Mouse (Mus musculus) forebrain, embryonic 12.5 days (tissue): Measurements from ENCODE around the gene Pkn2. TPM values are rescaled to one million over a fixed set of nuclear protein-coding genes. Genes with fewer than 3 reads are reported as not detected.
A peak's percentile ranks its signal among the peaks of the same experiment; 100 is the strongest.

ENCODE experiments used
- ATAC-seq: fragments of 200-750 bp; cut with Nextera tagmentation; 2 replicates; pipeline ENCODE4 v1.8.0; 2017; ENCODE audit warnings: moderate TSS enrichment; ENCODE audit not compliant: low FRiP score
- H3K27ac ChIP-seq: fragments of 300-500 bp; sonication (generic); 2 replicates; pipeline ENCODE4 v1.5.1; 2016; ENCODE audit warnings: mild to moderate bottlenecking
- H3K27me3 ChIP-seq: fragments of 300-500 bp; sonication (generic); 2 replicates; pipeline ENCODE4 v1.6.1; 2016; ENCODE audit warnings: mild to moderate bottlenecking
- H3K36me3 ChIP-seq: fragments of 300-500 bp; sonication (generic); replicated peaks from 2 replicates; pipeline ENCODE4 v1.6.1; 2016; ENCODE audit warnings: mild to moderate bottlenecking
- H3K4me1 ChIP-seq: fragments of 300-500 bp; sonication (generic); 2 replicates; pipeline ENCODE4 v1.6.1; 2016
- H3K4me2 ChIP-seq: fragments of 300-500 bp; sonication (generic); 2 replicates; pipeline ENCODE4 v1.6.1; 2016; ENCODE audit warnings: mild to moderate bottlenecking, moderate library complexity
- H3K4me3 ChIP-seq: fragments of 300-500 bp; sonication (generic); replicated peaks from 2 replicates; pipeline ENCODE4 v1.5.1; 2016; ENCODE audit warnings: mild to moderate bottlenecking
- H3K9ac ChIP-seq: fragments of 300-500 bp; sonication (generic); 2 replicates; pipeline ENCODE4 v1.6.1; 2016; ENCODE audit warnings: mild to moderate bottlenecking
- H3K9me3 ChIP-seq: fragments of 300-500 bp; sonication (generic); 2 replicates; pipeline ENCODE4 v1.6.1; 2016
- WGBS: fragments of 180-500 bp; shearing (Covaris S2); methylation state at CpG from one replicate; pipeline ENCODE4 v1.1.7; 2016; 5-methylcytosine and 5-hydroxymethylcytosine counted together
- polyA plus RNA-seq: library from polyadenylated mRNA; unstranded; fragments of >200 nt; fragmentation: Nextera tagmentation; extraction: Ambion mirVana; gene quantifications from 2 replicates; pipeline ENCODE4 v1.2.1, GENCODE M21; 2016

The Pkn2 gene
- polyA plus RNA-seq = 57.1 and 63.1 TPM in 2 replicates

GRCm38 (mm10) chr3:142881872-142882623 lies at the start of gene Pkn2:
Gene Pkn2, minus strand, starts transcription at chr3:142882004.
- Histone ChIP-seq H3K4me1 (peaks cover 6% of the 10 kb centered on the region; the same call in 1 of the 2 replicates), H3K36me3 (no peaks in the 10 kb centered on the region), H3K9me3 (no peaks in the 10 kb centered on the region), H3K27me3 (no peaks in the 10 kb centered on the region), H3K4me2 (peak within 1 kb of the TSS; percentile 57), H3K4me3 (peak within 1 kb of the TSS; percentile 100), H3K27ac (peak within 1 kb of the TSS; percentile 96), H3K9ac (peak within 1 kb of the TSS; percentile 97)
- ATAC-seq = peak; percentile 99
- under 1% methylated on average over 72 of the region's 84 CpGs for WGBS

GRCm38 (mm10) chr3:142929906-142930305 lies 48.1 kb upstream of the Pkn2 start:
- no peak overlapping the region for H3K4me2 ChIP-seq
- H3K4me3 ChIP-seq = no peak overlapping the region
- H3K27me3 ChIP-seq = no peaks in the 10 kb centered on the region
- H3K36me3 ChIP-seq = no peaks in the 10 kb centered on the region
- no peaks in the 10 kb centered on the region for H3K4me1 ChIP-seq
- no peak overlapping the region for H3K9ac ChIP-seq
- ATAC-seq = no peak
- H3K9me3 ChIP-seq = no peaks in the 10 kb centered on the region
- H3K27ac ChIP-seq = no peak overlapping the region
- 72% methylated on average over 2 of the region's 2 CpGs for WGBS

GRCm38 (mm10) chr3:142927311-142927710 lies 45.5 kb upstream of the Pkn2 start:
- no peaks in the 10 kb centered on the region for H3K27me3 ChIP-seq
- no peak overlapping the region for H3K4me3 ChIP-seq
- ATAC-seq = no peak
- H3K4me1 ChIP-seq = no peaks in the 10 kb centered on the region
- H3K36me3 ChIP-seq = no peaks in the 10 kb centered on the region
- no peak overlapping the region for H3K27ac ChIP-seq
- no peak overlapping the region for H3K9ac ChIP-seq
- H3K9me3 ChIP-seq = no peaks in the 10 kb centered on the region
- H3K4me2 ChIP-seq = no peak overlapping the region
- WGBS = 86% methylated on average over 3 of the region's 3 CpGs

GRCm38 (mm10) chr3:142924831-142925348 lies 43.1 kb upstream of the Pkn2 start:
- Histone ChIP-seq H3K4me2 (no peak overlapping the region), H3K27me3 (no peaks in the 10 kb centered on the region), H3K9me3 (no peaks in the 10 kb centered on the region), H3K36me3 (no peaks in the 10 kb centered on the region), H3K27ac (no peak overlapping the region), H3K4me1 (no peaks in the 10 kb centered on the region), H3K9ac (no peak overlapping the region), H3K4me3 (no peak overlapping the region)
- no peak for ATAC-seq
- WGBS = 89% methylated on average over 2 of the region's 2 CpGs

GRCm38 (mm10) chr3:142919070-142919469 lies 37.3 kb upstream of the Pkn2 start:
- H3K4me3 ChIP-seq = no peak overlapping the region
- no peaks in the 10 kb centered on the region for H3K27me3 ChIP-seq
- no peak overlapping the region for H3K9ac ChIP-seq
- no peaks in the 10 kb centered on the region for H3K36me3 ChIP-seq
- no peak overlapping the region for H3K27ac ChIP-seq
- no peaks in the 10 kb centered on the region for H3K4me1 ChIP-seq
- no peak for ATAC-seq
- no peaks in the 10 kb centered on the region for H3K9me3 ChIP-seq
- no peak overlapping the region for H3K4me2 ChIP-seq
- WGBS = 78% methylated on average over 3 of the region's 3 CpGs

- no peaks in the 10 kb centered on the region for H3K27me3 ChIP-seq
- H3K4me3 ChIP-seq = no peak overlapping the region
- H3K36me3 ChIP-seq = no peaks in the 10 kb centered on the region
- H3K27ac ChIP-seq = no peak overlapping the region
- no peaks in the 10 kb centered on the region for H3K4me1 ChIP-seq
- 81% methylated on average over 4 of the region's 4 CpGs for WGBS
- H3K9ac ChIP-seq = no peak overlapping the region
- H3K4me2 ChIP-seq = no peak overlapping the region
- no peak for ATAC-seq
- H3K9me3 ChIP-seq = no peaks in the 10 kb centered on the region
These were observed 36.1 kb upstream of the Pkn2 start for GRCm38 (mm10) chr3:142917760-142918439.

- H3K27ac ChIP-seq = no peak overlapping the region
These were observed 35.4 kb upstream of the Pkn2 start for GRCm38 (mm10) chr3:142917171-142917570.

GRCm38 (mm10) chr3:142913295-142913694 lies 31.5 kb upstream of the Pkn2 start:
- Histone ChIP-seq H3K9ac (no peak overlapping the region), H3K36me3 (no peaks in the 10 kb centered on the region), H3K4me2 (no peak overlapping the region), H3K27me3 (no peaks in the 10 kb centered on the region), H3K4me3 (no peak overlapping the region), H3K9me3 (no peaks in the 10 kb centered on the region), H3K27ac (no peak overlapping the region), H3K4me1 (no peaks in the 10 kb centered on the region)
- ATAC-seq = no peak
- 80% methylated on average over 1 of the region's 1 CpGs for WGBS

More at GRCm38 (mm10) chr3:142917171-142917570, 35.4 kb upstream of the Pkn2 start:
- ATAC-seq = no peak
- H3K36me3 ChIP-seq = no peaks in the 10 kb centered on the region
- no peaks in the 10 kb centered on the region for H3K4me1 ChIP-seq
- no peaks in the 10 kb centered on the region for H3K27me3 ChIP-seq
- no peak overlapping the region for H3K4me2 ChIP-seq
- 92% methylated on average over 4 of the region's 4 CpGs for WGBS
- H3K9ac ChIP-seq = no peak overlapping the region
- no peaks in the 10 kb centered on the region for H3K9me3 ChIP-seq
- H3K4me3 ChIP-seq = no peak overlapping the region

GRCm38 (mm10) chr3:142899683-142900082 lies 17.9 kb upstream of the Pkn2 start:
- ATAC-seq = no peak
- H3K4me3 ChIP-seq = no peak overlapping the region
- no peaks in the 10 kb centered on the region for H3K36me3 ChIP-seq
- 91% methylated on average over 2 of the region's 2 CpGs for WGBS
- H3K9ac ChIP-seq = no peak overlapping the region
- no peak overlapping the region for H3K27ac ChIP-seq
- H3K27me3 ChIP-seq = no peaks in the 10 kb centered on the region
- H3K9me3 ChIP-seq = no peaks in the 10 kb centered on the region
- no peaks in the 10 kb centered on the region for H3K4me1 ChIP-seq
- no peak overlapping the region for H3K4me2 ChIP-seq

GRCm38 (mm10) chr3:142898949-142899396 lies 17.2 kb upstream of the Pkn2 start:
- H3K9ac ChIP-seq = no peak overlapping the region
- H3K27ac ChIP-seq = no peak overlapping the region
- whole genome bisulfite sequencing = 90% methylated on average over 8 of the region's 8 CpGs
- no peaks in the 10 kb centered on the region for H3K9me3 ChIP-seq
- ATAC-seq = no peak
- H3K4me3 ChIP-seq = no peak overlapping the region
- H3K27me3 ChIP-seq = no peaks in the 10 kb centered on the region
- no peaks in the 10 kb centered on the region for H3K36me3 ChIP-seq
- no peak overlapping the region for H3K4me2 ChIP-seq
- H3K4me1 ChIP-seq = no peaks in the 10 kb centered on the region

GRCm38 (mm10) chr3:142890442-142890841 lies 8.6 kb upstream of the Pkn2 start:
- no peaks in the 10 kb centered on the region for H3K4me1 ChIP-seq
- H3K4me2 ChIP-seq = no peak overlapping the region
- H3K9me3 ChIP-seq = no peaks in the 10 kb centered on the region
- no peak overlapping the region for H3K27ac ChIP-seq
- H3K36me3 ChIP-seq = no peaks in the 10 kb centered on the region
- no peaks in the 10 kb centered on the region for H3K27me3 ChIP-seq
- no peak for ATAC-seq
- no peak overlapping the region for H3K9ac ChIP-seq
- no peak overlapping the region for H3K4me3 ChIP-seq
- WGBS = 80% methylated on average over 3 of the region's 3 CpGs

GRCm38 (mm10) chr3:142886963-142887362 lies 5.2 kb upstream of the Pkn2 start:
- H3K4me3 ChIP-seq = no peak overlapping the region
- H3K27me3 ChIP-seq = no peaks in the 10 kb centered on the region
- peaks cover 6% of the 10 kb centered on the region; the same call in 1 of the 2 replicates for H3K4me1 ChIP-seq
- 86% methylated on average over 3 of the region's 3 CpGs for WGBS
- no peak overlapping the region for H3K4me2 ChIP-seq
- no peak overlapping the region for H3K9ac ChIP-seq
- no peaks in the 10 kb centered on the region for H3K9me3 ChIP-seq
- ATAC-seq = no peak
- H3K27ac ChIP-seq = no peak overlapping the region
- no peaks in the 10 kb centered on the region for H3K36me3 ChIP-seq
